Mouse (Mus musculus) c-Kit-positive CD71-negative TER-119-negative erythroid progenitor cells, embryonic 14.5 days (primary cell): ENCODE data around the gene 2900026A02Rik.
A peak's percentile ranks its signal among the peaks of the same experiment; 100 is the strongest.

Experiments used
- DNase-seq: peaks from one replicate; pipeline ENCODE4 v3.0.0-alpha.2; 2013; ENCODE audit warnings: low read depth

The 2900026A02Rik gene

GRCm38 (mm10) chr5:113092406-113092805 lies 128.6 kb downstream of the 2900026A02Rik start:
- DNase-seq = no peak

GRCm38 (mm10) chr5:113091162-113091561 lies 129.9 kb downstream of the 2900026A02Rik start:
- no peak for DNase-seq

DNA sequence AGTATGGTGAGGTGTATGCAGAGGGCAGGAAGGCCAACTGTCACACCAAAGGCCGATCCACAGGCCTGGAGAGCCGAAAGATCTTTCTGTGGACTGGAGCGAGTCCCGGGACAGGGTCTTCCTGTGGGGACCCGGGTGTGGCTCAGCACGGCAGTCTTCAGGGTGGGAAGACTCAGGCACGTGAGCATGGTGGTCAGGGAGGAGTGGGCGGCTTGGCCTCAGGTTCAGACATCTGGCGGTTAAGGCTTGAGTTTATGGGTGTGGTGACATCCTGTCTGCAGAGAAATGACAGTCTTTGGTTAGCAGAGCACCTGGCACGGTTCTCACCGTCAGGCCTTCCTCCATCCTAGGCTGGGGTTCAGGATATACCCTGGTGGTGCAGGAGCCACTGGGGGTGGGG lies 130.3 kb downstream of the 2900026A02Rik start:
- DNase-seq = no peak

DNA sequence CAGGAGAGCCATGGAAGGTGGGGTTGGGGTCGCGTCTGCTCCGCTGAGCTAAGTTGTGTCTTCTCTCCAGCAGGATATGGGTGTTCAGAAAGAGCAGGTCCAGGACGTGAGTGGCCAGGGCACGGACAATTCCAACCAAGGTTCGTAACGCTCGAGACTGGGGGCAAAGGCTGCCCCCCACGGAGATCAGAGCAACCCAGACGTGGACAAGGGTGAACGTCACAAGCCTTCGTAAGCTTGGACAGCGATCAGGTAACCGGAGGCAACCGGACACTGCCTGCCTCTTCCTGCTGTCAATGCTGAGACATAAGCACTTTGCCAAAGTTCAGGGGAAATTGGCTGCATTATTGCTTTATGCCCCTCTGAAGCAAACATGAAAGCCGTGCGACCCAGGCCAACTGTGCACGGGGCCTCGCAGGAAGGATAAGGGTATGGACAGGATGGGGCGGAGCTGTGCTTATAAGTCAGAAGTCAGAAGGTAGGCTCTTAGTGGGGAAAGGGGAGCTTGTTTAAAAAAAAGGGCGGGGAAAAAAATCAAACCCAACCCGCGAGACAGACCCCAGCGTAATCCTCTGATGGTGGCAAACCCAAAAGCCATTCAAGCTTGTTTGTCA lies 130.9 kb downstream of the 2900026A02Rik start:
- DNase-seq = no peak

DNA sequence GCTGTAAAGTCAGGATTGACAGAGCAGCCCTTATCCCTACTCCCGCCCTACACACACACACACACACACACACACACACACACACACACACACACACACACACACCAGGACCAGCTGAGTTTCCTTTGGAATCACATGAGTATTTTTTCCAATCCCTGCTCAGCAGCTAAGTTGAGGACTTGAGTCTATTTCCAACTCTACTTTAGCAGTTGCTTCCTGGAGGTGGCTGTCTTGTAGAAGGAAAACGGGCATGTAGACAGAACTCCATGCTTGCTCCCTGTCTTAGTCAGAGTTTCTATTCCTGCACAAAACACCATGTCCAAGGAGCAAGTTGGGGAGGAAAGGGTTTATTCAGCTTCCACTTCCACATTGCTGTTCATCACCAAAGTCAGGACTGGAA lies 133.6 kb downstream of the 2900026A02Rik start:
- no peak for DNase-seq

- DNase-seq = no peak
Measured at GRCm38 (mm10) chr5:113086990-113087389, 134.0 kb downstream of the 2900026A02Rik start.

DNA sequence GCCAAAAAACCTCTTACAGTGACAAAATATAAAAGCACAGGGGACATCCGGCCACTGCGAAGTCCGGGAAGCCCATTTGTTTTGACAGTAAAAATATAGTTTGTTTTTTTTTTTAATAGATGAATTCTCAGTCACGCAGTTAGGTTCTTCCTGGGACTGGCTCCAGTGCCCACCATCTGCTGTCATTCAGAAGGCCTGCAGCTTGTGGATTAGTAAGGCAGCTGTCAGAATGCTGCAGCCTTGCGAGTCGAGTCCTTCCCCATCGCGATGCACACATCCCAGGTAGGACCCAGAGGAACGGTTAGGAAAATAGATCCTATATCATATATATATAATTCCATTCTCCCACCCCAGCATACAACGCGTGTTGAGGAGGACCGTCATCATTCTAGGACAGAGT lies 134.6 kb downstream of the 2900026A02Rik start:
- no peak for DNase-seq

DNA sequence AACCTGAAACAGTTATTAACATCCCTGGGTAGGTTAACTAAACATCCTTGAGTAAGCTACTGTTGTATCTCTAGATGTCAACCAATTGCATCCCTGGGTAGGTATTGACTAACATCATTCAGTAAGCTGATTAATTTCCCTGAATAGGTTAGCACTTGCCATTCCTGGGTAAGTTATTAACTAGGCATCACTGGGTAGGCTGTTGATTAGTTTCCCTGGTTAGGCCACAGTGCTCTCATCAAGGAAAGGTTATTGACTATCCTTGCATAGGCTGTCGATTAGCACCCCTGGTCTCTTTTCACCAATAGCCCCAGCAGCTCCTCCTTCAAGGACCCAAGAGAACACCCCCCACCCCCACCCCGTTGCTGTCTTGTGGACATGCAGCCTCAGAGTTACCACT lies 135.1 kb downstream of the 2900026A02Rik start:
- no peak for DNase-seq

GRCm38 (mm10) chr5:113084309-113084708 lies 136.7 kb downstream of the 2900026A02Rik start:
- DNase-seq = no peak

DNA sequence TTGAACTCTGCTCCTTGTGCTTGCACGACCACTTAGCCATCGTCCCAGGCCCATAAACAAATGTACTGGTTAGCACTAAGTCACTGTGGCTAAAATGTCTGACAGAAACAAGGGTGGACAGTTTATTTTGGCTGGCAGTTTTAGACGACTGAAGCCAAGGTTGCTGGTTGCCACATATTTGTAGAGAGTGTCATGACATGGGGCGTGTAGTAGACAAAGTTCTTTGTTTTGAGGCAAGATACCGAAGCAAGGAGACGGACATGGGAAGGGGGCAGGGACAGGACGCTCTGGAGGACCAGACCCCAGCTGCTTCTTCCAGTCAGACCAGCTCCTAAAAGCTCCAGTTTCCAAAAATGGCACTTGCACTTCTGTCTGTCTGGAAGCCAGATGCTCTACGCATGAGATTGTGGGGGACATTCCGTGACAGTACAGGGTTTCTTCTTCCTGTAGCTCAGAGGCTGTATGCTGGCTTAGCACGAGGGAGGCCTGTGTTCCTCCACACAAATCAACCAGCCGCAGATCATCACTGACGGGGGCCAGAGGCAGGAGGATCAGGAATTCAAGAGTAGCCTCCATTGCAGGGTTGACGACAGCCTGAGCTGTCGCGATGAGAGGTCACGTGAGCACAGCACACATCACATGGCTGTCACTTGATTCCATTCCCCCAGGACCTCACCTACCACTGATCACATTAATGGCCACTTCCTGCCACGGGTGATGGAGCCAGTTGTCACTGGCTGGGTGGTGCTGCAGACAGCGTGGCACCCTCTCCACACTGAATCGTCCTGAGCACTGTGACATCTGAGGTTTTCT lies 138.5 kb downstream of the 2900026A02Rik start:
- no peak for DNase-seq

GRCm38 (mm10) chr5:113081439-113081838 lies 139.6 kb downstream of the 2900026A02Rik start, which contains the start of gene Crybb3:
Crybb3 (minus strand) TSS chr5:113081584.
- no peak for DNase-seq

DNA sequence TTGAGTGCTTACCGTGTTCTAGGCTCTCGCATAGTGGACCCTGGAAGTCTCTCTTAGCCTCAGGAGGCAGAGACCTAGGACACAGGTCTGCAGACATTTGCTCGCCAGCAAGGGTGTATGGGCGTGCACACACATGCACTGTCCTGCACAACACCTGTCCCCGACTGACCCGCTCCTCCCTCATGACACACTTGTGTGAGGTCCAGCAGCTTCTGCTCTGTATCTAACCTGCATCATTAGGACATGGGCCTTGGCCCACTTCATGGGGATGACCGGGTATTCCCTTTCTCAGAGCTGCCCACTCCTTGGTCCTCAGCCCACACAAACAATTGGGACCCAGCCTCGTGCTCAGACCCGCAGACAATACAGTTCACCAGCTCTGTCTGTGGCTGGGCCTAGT lies 140.0 kb downstream of the 2900026A02Rik start:
- no peak for DNase-seq

- no peak for DNase-seq
Measured at GRCm38 (mm10) chr5:113079783-113080182, 141.3 kb downstream of the 2900026A02Rik start.

GRCm38 (mm10) chr5:113078686-113079085 lies 142.3 kb downstream of the 2900026A02Rik start:
- peak; percentile 17 for DNase-seq

GRCm38 (mm10) chr5:113070017-113070416 lies 151.0 kb downstream of the 2900026A02Rik start, which contains the start of gene Crybb2:
Crybb2 (minus strand) TSS chr5:113070117.
- no peak for DNase-seq

DNA sequence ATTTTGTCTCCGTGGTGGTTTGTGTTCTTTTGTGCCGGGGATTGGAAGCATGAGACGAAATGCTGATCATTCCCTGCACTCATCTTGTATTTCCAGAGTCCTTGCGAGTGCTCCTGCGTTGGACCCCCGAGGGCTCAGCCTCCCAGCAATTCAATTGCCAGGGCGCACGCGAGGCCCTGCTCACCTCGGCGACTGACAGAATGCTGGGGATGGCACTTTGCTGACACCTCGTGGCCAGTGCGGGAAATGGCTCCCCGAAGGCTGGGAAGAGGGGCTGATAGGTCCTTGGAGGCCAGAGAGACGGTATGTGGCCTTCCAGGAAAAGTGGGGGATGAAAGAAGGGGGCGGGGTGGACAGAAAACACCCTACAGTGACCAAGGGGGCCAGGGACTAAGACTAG lies 166.7 kb downstream of the 2900026A02Rik start:
- peak; percentile 43 for DNase-seq

GRCm38 (mm10) chr5:113050581-113051185 lies 170.4 kb downstream of the 2900026A02Rik start:
- no peak for DNase-seq

GRCm38 (mm10) chr5:113049876-113050275 lies 171.2 kb downstream of the 2900026A02Rik start:
- DNase-seq = no peak

DNA sequence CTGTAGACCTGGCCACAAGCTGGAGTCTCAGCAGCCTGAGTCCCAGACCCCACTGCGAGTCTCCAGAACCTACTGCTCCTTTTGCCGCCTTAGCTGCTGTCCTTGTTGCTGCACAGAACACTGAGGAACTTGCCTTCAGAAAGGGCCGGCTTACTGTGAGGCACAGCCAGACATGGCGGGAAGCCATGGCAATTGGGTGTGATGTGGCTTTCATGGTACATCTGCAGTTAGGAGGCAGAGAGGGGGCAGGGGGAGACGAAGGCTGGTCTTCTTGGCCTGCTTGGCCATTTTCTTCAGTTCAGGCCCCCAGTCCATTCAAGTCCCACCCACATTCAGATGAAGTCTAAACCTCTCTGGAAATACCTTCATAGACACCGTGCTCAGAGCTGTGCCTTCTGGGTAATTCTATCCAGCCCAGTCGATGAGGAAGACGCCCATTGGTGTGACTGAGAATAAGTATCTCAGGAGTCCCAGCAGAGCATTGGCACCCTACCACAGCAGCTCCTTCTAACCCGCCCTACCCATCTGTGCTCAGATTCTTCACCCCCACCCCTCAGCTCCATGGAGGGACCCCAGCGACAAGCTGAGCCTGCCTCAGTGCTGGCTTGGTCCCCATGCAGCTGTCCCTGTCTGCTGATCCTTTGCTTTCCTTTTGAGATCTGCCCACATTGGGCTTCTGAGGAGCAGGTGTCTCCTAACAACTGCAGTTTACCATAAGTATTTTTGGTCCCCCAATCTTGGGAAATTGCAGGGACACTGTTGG lies 175.3 kb downstream of the 2900026A02Rik start:
- no peak for DNase-seq

DNA sequence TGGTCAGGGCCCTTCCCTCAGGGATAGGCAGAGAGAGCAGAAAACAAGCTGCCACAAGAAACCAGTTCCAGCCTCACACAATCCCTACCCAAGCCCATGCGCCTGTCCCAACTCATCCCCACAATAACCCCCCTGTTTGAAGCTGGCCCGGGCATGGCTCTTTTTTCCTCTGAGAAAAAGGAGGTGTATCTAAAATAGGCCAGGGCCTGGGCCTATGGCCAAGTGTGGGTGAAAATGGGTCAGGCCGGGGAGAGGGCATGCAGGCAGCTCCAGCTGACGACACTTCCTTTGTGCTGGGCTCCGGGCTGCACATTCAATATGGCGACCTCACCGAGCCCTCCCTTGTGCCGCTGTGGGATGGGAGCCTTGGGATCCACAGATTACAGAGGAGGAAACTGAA lies 177.5 kb downstream of the 2900026A02Rik start:
- DNase-seq = no peak

DNA sequence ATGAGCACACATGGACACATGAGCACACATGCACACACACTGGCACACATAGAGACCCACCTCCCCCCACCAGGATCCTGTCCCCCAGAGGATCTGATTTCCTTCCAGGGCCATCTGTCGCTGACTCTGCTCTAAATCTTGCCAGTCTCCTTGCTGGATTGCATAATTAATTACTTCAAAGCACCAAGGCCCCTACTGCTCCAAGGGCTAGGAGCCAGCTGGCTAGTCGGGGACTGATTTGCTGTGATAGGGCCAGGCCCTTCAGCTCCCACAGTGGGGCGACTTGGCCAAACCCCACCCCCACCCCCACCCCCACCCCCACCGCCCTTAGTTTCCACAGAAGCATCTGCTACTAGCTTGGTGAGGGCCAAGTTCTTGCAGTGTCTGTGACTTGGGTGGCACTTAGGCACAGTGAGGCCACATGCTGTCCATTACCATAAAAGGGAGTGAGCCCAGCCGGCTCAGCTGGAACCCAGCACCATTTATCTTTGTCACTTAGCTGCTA lies 179.4 kb downstream of the 2900026A02Rik start:
- no peak for DNase-seq

DNA sequence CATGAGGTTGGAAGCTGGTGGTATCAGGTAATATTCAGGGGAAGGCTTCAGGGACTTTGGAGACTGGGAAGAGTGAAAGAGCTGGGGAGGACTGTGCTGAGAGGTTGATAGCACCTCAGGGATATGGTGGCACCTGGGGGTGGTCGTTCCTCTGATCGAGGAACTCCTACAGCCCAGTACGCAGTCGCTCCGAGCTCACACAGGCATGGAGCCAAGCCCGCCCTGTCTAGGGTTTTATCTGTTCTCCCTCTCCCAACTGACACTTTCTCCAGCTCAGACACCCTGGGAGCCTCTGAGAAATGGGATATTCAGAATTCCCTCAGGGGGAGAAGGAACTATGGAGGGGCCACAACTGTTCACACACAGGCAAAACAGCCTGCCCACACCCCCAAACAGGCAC lies 180.3 kb downstream of the 2900026A02Rik start:
- DNase-seq = no peak
